Mouse (Mus musculus) stomach, postnatal 0 days (tissue): ENCODE measurements around the gene Ctdspl.

Experiments used
- CTCF ChIP-seq: IDR thresholded peaks from 2 replicates; pipeline ENCODE4 v1.5.1; 2016; ENCODE audit warnings: antibody characterized with exemption, low read depth, mild to moderate bottlenecking, moderate library complexity
- EP300 ChIP-seq: optimal IDR thresholded peaks from 2 replicates; pipeline ENCODE3; 2016; ENCODE audit warnings: antibody characterized with exemption

GRCm38 (mm10) chr9:119000196-119000595 is 73.9 kb downstream of the Ctdspl start:
- TF ChIP-seq CTCF (no peak), EP300 (no peak)
